Mouse (Mus musculus) liver, adult 2 months (tissue): ENCODE data around the gene Arhgef28. TPM values are rescaled to one million over a fixed set of nuclear protein-coding genes. Genes with fewer than 3 reads are reported as not detected.

ENCODE experiments used
- DNase-seq: peaks from one replicate; pipeline ENCODE4 v3.0.0-alpha.2; 2011; ENCODE audit warnings: low read depth, low spot score; ENCODE audit errors: extremely low read depth
- H3K27ac ChIP-seq: fragments of 200-500 bp; replicated peaks from 2 replicates; pipeline ENCODE4 v1.5.1; 2012; ENCODE audit warnings: low read depth, mild to moderate bottlenecking, control low read depth, inconsistent platforms, low read length; ENCODE audit not compliant: insufficient read depth
- H3K27me3 ChIP-seq: fragments of 200-500 bp; 2 replicates; pipeline ENCODE4 v1.6.1; 2012; ENCODE audit warnings: mild to moderate bottlenecking, moderate library complexity, low read length, inconsistent platforms; ENCODE audit not compliant: control insufficient read depth, insufficient read depth
- H3K36me3 ChIP-seq: fragments of 200-500 bp; 2 replicates; pipeline ENCODE4 v1.6.1; 2012; ENCODE audit warnings: low read length, inconsistent platforms; ENCODE audit not compliant: control insufficient read depth, insufficient read depth
- H3K4me1 ChIP-seq: fragments of 200-500 bp; 2 replicates; pipeline ENCODE4 v1.6.1; 2011; ENCODE audit warnings: low read length; ENCODE audit not compliant: control insufficient read depth, insufficient read depth
- H3K4me3 ChIP-seq: fragments of 200-500 bp; 2 replicates; pipeline ENCODE4 v1.5.1; 2011; ENCODE audit warnings: low read depth, mild to moderate bottlenecking, control low read depth, low read length, moderate library complexity; ENCODE audit not compliant: insufficient read depth
- H3K79me2 ChIP-seq: fragments of 200-500 bp; 2 replicates; pipeline ENCODE4 v1.6.1; 2012; ENCODE audit warnings: inconsistent platforms, mild to moderate bottlenecking, low read length, moderate library complexity; ENCODE audit not compliant: control insufficient read depth, insufficient read depth
- H3K9ac ChIP-seq: fragments of 200-500 bp; 2 replicates; pipeline ENCODE4 v1.6.1; 2012; ENCODE audit warnings: low read depth, mild to moderate bottlenecking, control low read depth, inconsistent platforms, low read length
- CTCF ChIP-seq: fragments of 200-500 bp; IDR thresholded peaks from 2 replicates; pipeline ENCODE4 v1.5.1; 2011; ENCODE audit warnings: low read depth, low read length, control low read depth
- POLR2A ChIP-seq: fragments of 200-500 bp; IDR thresholded peaks from 2 replicates; pipeline ENCODE4 v1.6.1; 2011; ENCODE audit warnings: low read length, control low read depth; ENCODE audit not compliant: insufficient read depth; ENCODE audit errors: extremely low read depth
- WGBS: fragments of 180-500 bp; shearing (Covaris S2); methylation state at CpG from one replicate; pipeline ENCODE4 v1.1.7; 2018; 5-methylcytosine and 5-hydroxymethylcytosine counted together
- polyA plus RNA-seq: library from polyadenylated mRNA; depleted of rRNA; stranded (reverse); fragments of >200 nt; gene quantifications from 2 replicates; pipeline ENCODE4 v1.2.3, GENCODE M21; 2012
- total RNA-seq: library from RNA; depleted of rRNA; stranded (reverse); fragments of >200 nt; gene quantifications from 2 replicates; pipeline ENCODE4 v1.2.3, GENCODE M21; 2014

The Arhgef28 gene
- total and polyA plus RNA-seq, 2 experiments, result 0.20 to 0.37 TPM

GRCm38 (mm10) chr13:97898590-97898989, 307.6 kb downstream of the Arhgef28 start:
- peaks cover 4% of the 10 kb centered on the region; the same call in 1 of the 2 replicates for H3K4me1 ChIP-seq
- no peaks in the 10 kb centered on the region; the same call in 1 of the 2 replicates for H3K27me3 ChIP-seq
- H3K4me3 ChIP-seq, result no peak overlapping the region
- H3K36me3 ChIP-seq, result no peaks in the 10 kb centered on the region
- DNase-seq, result peak; percentile 36
- H3K9ac ChIP-seq, result no peak overlapping the region
- TF ChIP-seq POLR2A, result no peak
- TF ChIP-seq CTCF, result no peak
- no peaks in the 10 kb centered on the region for H3K79me2 ChIP-seq
- 0 out of 2 replicates have a peak overlapping the region, but pooled peaks have one; percentile 34 for H3K27ac ChIP-seq
- 25% methylated on average over 2 of the region's 2 CpGs for WGBS

- Histone ChIP-seq H3K79me2 (no peaks in the 10 kb centered on the region), H3K27me3 (no peaks in the 10 kb centered on the region; the same call in 1 of the 2 replicates), H3K36me3 (no peaks in the 10 kb centered on the region), H3K9ac (no peak overlapping the region), H3K4me1 (0 out of 2 replicates have a peak, but pooled peaks cover under 1% of the 10 kb centered on the region), H3K4me3 (no peak overlapping the region), H3K27ac (no peak overlapping the region)
- 49% methylated on average over 10 of the region's 10 CpGs for WGBS
- DNase-seq, result no peak
- TF ChIP-seq POLR2A, result no peak
- TF ChIP-seq CTCF, result no peak
Measured at GRCm38 (mm10) chr13:97893031-97893825, 313.0 kb downstream of the Arhgef28 start.

- no peak for TF ChIP-seq POLR2A
- 89% methylated on average over 15 of the region's 15 CpGs for WGBS
- no peak overlapping the region for H3K9ac ChIP-seq
- H3K79me2 ChIP-seq, result no peaks in the 10 kb centered on the region
- no peaks in the 10 kb centered on the region for H3K36me3 ChIP-seq
- no peaks in the 10 kb centered on the region for H3K4me1 ChIP-seq
- DNase-seq, result no peak
- no peaks in the 10 kb centered on the region; the same call in 1 of the 2 replicates for H3K27me3 ChIP-seq
- no peak overlapping the region for H3K27ac ChIP-seq
- H3K4me3 ChIP-seq, result no peak overlapping the region
Measured at GRCm38 (mm10) chr13:97892089-97892884, 314.0 kb downstream of the Arhgef28 start.

- Histone ChIP-seq H3K79me2 (no peaks in the 10 kb centered on the region), H3K4me1 (no peaks in the 10 kb centered on the region), H3K36me3 (no peaks in the 10 kb centered on the region), H3K27me3 (no peaks in the 10 kb centered on the region; the same call in 1 of the 2 replicates), H3K9ac (no peak overlapping the region), H3K27ac (no peak overlapping the region), H3K4me3 (no peak overlapping the region)
- no peak for TF ChIP-seq POLR2A
- TF ChIP-seq CTCF, result no peak
- no peak for DNase-seq
- 69% methylated on average over 6 of the region's 6 CpGs for WGBS
Measured at GRCm38 (mm10) chr13:97888046-97888445, 318.2 kb downstream of the Arhgef28 start.

- TF ChIP-seq POLR2A, result no peak
- TF ChIP-seq CTCF, result no peak
- no peaks in the 10 kb centered on the region for H3K36me3 ChIP-seq
- no peak for DNase-seq
- no peak overlapping the region for H3K9ac ChIP-seq
- WGBS, result 70% methylated on average over 7 of the region's 7 CpGs
- H3K4me3 ChIP-seq, result no peak overlapping the region
- no peaks in the 10 kb centered on the region for H3K79me2 ChIP-seq
- no peaks in the 10 kb centered on the region for H3K4me1 ChIP-seq
- H3K27me3 ChIP-seq, result no peaks in the 10 kb centered on the region
- H3K27ac ChIP-seq, result no peak overlapping the region
Measured at GRCm38 (mm10) chr13:97887558-97887957, 318.7 kb downstream of the Arhgef28 start.
